Mouse (Mus musculus): ENCODE results near the gene Pigq. TPM values are rescaled to one million over a fixed set of nuclear protein-coding genes. Genes with fewer than 3 reads are reported as not detected.

Gene Pigq
- polyA plus RNA-seq, 1 experiment from 2014 or later, result 52.1 TPM

DNA sequence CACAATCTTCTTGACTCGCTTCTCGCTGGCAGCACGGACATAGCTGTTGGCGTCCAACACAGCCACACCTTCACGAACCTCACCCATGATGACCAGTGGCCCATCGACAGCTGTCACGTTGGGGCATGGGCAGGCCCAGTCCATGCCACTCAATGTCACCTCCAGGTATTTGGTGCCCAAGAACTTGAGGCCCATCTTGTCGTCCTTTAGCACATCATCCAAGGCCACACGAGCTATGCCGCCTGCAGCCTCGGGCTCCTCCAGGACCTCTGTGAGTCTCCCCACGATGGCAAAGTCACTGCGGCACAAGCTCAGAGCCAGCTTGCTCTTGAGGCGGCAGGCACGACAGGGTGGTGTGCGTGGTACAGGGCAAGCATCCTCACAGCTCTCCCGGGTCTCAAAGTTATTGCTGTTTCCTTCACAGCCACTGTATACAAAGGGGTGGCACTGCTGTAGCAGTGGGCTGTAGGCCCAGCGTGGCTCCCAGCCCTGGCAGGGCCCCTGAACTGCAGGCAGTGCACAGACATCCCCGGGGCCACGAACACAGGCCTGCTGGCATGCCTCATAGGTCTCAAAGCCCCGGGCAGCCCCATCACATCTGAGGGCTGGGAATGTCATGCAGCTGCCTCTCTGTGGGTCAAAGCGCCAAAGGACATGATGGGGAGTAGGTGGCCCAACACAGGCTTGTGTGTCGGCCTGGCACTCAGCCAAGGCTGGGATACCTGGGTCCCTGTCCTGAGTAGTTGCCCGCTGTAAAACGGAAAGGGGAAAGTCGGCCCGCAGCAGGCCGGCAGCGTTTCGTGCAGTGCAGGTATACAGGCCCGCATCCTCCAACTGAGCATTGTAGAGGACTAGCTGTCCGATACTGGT lies 66.8 kb downstream of the Pigq start:
- Histone ChIP-seq H3K27me3 (replicated peaks) (no peaks in the 10 kb centered on the region), H3K9ac (no peak overlapping the region), H3K36me3 (peaks cover 13% of the 10 kb centered on the region), H3K27ac (no peak overlapping the region), H3K9me3 (no peaks in the 10 kb centered on the region), H3K4me1 (replicated peaks) (peaks cover 26% of the 10 kb centered on the region), H3K4me2 (replicated peaks) (no peak overlapping the region), H3K4me3 (replicated peaks) (no peak overlapping the region)
- WGBS, result 92% methylated on average over 32 of the region's 32 CpGs
- ATAC-seq, result no peak

- peak overlapping the region; percentile 88 for H3K4me2 ChIP-seq (replicated peaks)
- no peak for ATAC-seq
- 96% methylated on average over 3 of the region's 3 CpGs for WGBS
- no peak overlapping the region for H3K27ac ChIP-seq
- no peaks in the 10 kb centered on the region for H3K27me3 ChIP-seq (replicated peaks)
- no peaks in the 10 kb centered on the region for H3K9me3 ChIP-seq
- H3K4me1 ChIP-seq (replicated peaks), result peaks cover 26% of the 10 kb centered on the region
- no peak overlapping the region for H3K9ac ChIP-seq
- peaks cover 9% of the 10 kb centered on the region; the same call in 1 of the 2 replicates for H3K36me3 ChIP-seq
- no peak overlapping the region for H3K4me3 ChIP-seq (replicated peaks)
These were observed 67.7 kb downstream of the Pigq start for GRCm38 (mm10) chr17:25877025-25877424.

Other genes with a start within 250 kb of the Pigq start
- gene Gng13, start 227.8 kb downstream of the Pigq start, polyA plus RNA-seq (2015; fragmentation: Nextera tagmentation; extraction: Ambion mirVana), result 2.6 and 2.9 TPM in 2 replicates
- 23.5 and 26.8 TPM in 2 replicates for gene Chtf18, start 217.5 kb downstream of the Pigq start, polyA plus RNA-seq (2015; fragmentation: Nextera tagmentation; extraction: Ambion mirVana)
- gene Rpusd1, start 217.3 kb downstream of the Pigq start, polyA plus RNA-seq (2015; fragmentation: Nextera tagmentation; extraction: Ambion mirVana), result 16.4 and 17.0 TPM in 2 replicates
- 0.06 TPM in 1 of 2 replicates, not detected in the other for gene Mslnl, start 208.9 kb downstream of the Pigq start, polyA plus RNA-seq (2015; fragmentation: Nextera tagmentation; extraction: Ambion mirVana)
- 21.6 and 22.1 TPM in 2 replicates for gene Msln, start 190.6 kb downstream of the Pigq start, polyA plus RNA-seq (2015; fragmentation: Nextera tagmentation; extraction: Ambion mirVana)
- 29.0 and 31.5 TPM in 2 replicates for gene Narfl, start 171.2 kb downstream of the Pigq start, polyA plus RNA-seq (2015; fragmentation: Nextera tagmentation; extraction: Ambion mirVana)
- 37.9 and 41.5 TPM in 2 replicates for gene Haghl, start 159.3 kb downstream of the Pigq start, polyA plus RNA-seq (2015; fragmentation: Nextera tagmentation; extraction: Ambion mirVana)
- gene Ccdc78, start 158.4 kb downstream of the Pigq start, polyA plus RNA-seq (2015; fragmentation: Nextera tagmentation; extraction: Ambion mirVana), result 0.15 and 0.40 TPM in 2 replicates
- 82.5 and 101 TPM in 2 replicates for gene Fam173a, start 152.0 kb downstream of the Pigq start, polyA plus RNA-seq (2015; fragmentation: Nextera tagmentation; extraction: Ambion mirVana)
- not detected in 2 replicates for gene AC134908.4, start 149.3 kb downstream of the Pigq start, polyA plus RNA-seq (2015; fragmentation: Nextera tagmentation; extraction: Ambion mirVana)
- 41.9 and 45.6 TPM in 2 replicates for gene Metrn, start 147.8 kb downstream of the Pigq start, polyA plus RNA-seq (2015; fragmentation: Nextera tagmentation; extraction: Ambion mirVana)
- 3.1 and 4.1 TPM in 2 replicates for gene Fbxl16, start 135.9 kb downstream of the Pigq start, polyA plus RNA-seq (2015; fragmentation: Nextera tagmentation; extraction: Ambion mirVana)
- gene Wdr24, start 121.3 kb downstream of the Pigq start, polyA plus RNA-seq (2015; fragmentation: Nextera tagmentation; extraction: Ambion mirVana), result 25.4 and 27.7 TPM in 2 replicates
- gene Jmjd8, start 116.1 kb downstream of the Pigq start, polyA plus RNA-seq (2015; fragmentation: Nextera tagmentation; extraction: Ambion mirVana), result 45.1 and 49.4 TPM in 2 replicates
- gene Stub1, start 111.5 kb downstream of the Pigq start, polyA plus RNA-seq (2015; fragmentation: Nextera tagmentation; extraction: Ambion mirVana), result 297 and 322 TPM in 2 replicates
- gene Rhbdl1, start 107.6 kb downstream of the Pigq start, polyA plus RNA-seq (2015; fragmentation: Nextera tagmentation; extraction: Ambion mirVana), result 1.8 and 1.9 TPM in 2 replicates
- gene Gm20683, start 103.2 kb downstream of the Pigq start, polyA plus RNA-seq (2015; fragmentation: Nextera tagmentation; extraction: Ambion mirVana), result 1.1 and 2.4 TPM in 2 replicates
- 19.2 and 22.1 TPM in 2 replicates for gene Rhot2, start 100.1 kb downstream of the Pigq start, polyA plus RNA-seq (2015; fragmentation: Nextera tagmentation; extraction: Ambion mirVana)
- 14.0 and 18.7 TPM in 2 replicates for gene Wdr90, start 83.4 kb downstream of the Pigq start, polyA plus RNA-seq (2015; fragmentation: Nextera tagmentation; extraction: Ambion mirVana)
- 73.0 and 77.0 TPM in 2 replicates for gene Mcrip2, start 76.2 kb downstream of the Pigq start, polyA plus RNA-seq (2015; fragmentation: Nextera tagmentation; extraction: Ambion mirVana)
- gene Mettl26, start 69.9 kb downstream of the Pigq start, polyA plus RNA-seq (2015; fragmentation: Nextera tagmentation; extraction: Ambion mirVana), result 53.5 and 67.8 TPM in 2 replicates
- 0.29 and 0.36 TPM in 2 replicates for gene Wfikkn1, start 64.1 kb downstream of the Pigq start, polyA plus RNA-seq (2015; fragmentation: Nextera tagmentation; extraction: Ambion mirVana)
- 21.4 and 24.9 TPM in 2 replicates for gene Rab40c, start 25.2 kb downstream of the Pigq start, polyA plus RNA-seq (2015; fragmentation: Nextera tagmentation; extraction: Ambion mirVana)
- gene Nhlrc4, start within 50 bp of the Pigq start, polyA plus RNA-seq (2015; fragmentation: Nextera tagmentation; extraction: Ambion mirVana), result 0.10 and 0.46 TPM in 2 replicates
- gene A930017K11Rik, start 7.6 kb upstream of the Pigq start, polyA plus RNA-seq (2015; fragmentation: Nextera tagmentation; extraction: Ambion mirVana), result 0.20 and 0.28 TPM in 2 replicates
- 18.5 and 25.1 TPM in 2 replicates for gene Capn15, start 40.9 kb upstream of the Pigq start, polyA plus RNA-seq (2015; fragmentation: Nextera tagmentation; extraction: Ambion mirVana)
- 12.4 and 13.6 TPM in 2 replicates for gene Rab11fip3, start 124.6 kb upstream of the Pigq start, polyA plus RNA-seq (2015; fragmentation: Nextera tagmentation; extraction: Ambion mirVana)
- gene Decr2, start 145.4 kb upstream of the Pigq start, polyA plus RNA-seq (2015; fragmentation: Nextera tagmentation; extraction: Ambion mirVana), result 39.4 and 42.7 TPM in 2 replicates
- gene Nme4, start 150.7 kb upstream of the Pigq start, polyA plus RNA-seq (2015; fragmentation: Nextera tagmentation; extraction: Ambion mirVana), result 96.7 and 107 TPM in 2 replicates
- gene Tmem8, start 168.4 kb upstream of the Pigq start, polyA plus RNA-seq (2015; fragmentation: Nextera tagmentation; extraction: Ambion mirVana), result 8.7 and 10.9 TPM in 2 replicates
- gene Mrpl28, start 178.6 kb upstream of the Pigq start, polyA plus RNA-seq (2015; fragmentation: Nextera tagmentation; extraction: Ambion mirVana), result 218 and 240 TPM in 2 replicates
- 14.2 and 17.8 TPM in 2 replicates for gene Axin1, start 193.8 kb upstream of the Pigq start, polyA plus RNA-seq (2015; fragmentation: Nextera tagmentation; extraction: Ambion mirVana)

Measured in intestine, embryonic 15.5 days (tissue).